Comparison of ENCODE assay signal across 23 mouse cellular contexts in genomic region chr2:33634481-33635090, GRCm38 (mm10). TPM values are rescaled to one million over a fixed set of nuclear protein-coding genes. Genes with fewer than 3 reads are reported as not detected.
DNase-seq lines count a peak whose midpoint lies in the region; ATAC-seq and TF ChIP-seq lines count a peak whose summit lies in the region.
"Had no signal": no experiment of that assay in that cellular context is flagged by ENCODE, and none has a peak within 500 bp of the region (broad histone marks: within the 10 kb centered on the region; RNA-seq: fewer than 3 reads in every experiment).

No protein-coding gene starts in this region.

- H3K9ac ChIP-seq in midbrain, embryonic 11.5 days (ENCODE audit: low read length) = no peak overlapping the region
- H3K9ac ChIP-seq in midbrain, postnatal 0 days (replicated peaks; ENCODE audit: low read length, poor library complexity, severe bottlenecking) = no peak overlapping the region
- peak overlapping the region; percentile 34; the same call in 1 of the 2 replicates for H3K9ac ChIP-seq in hindbrain, embryonic 15.5 days
- H3K9ac ChIP-seq in limb, embryonic 14.5 days (ENCODE audit: low read depth, low read length, severe bottlenecking) = peak overlapping the region; percentile 95
- H3K9ac ChIP-seq: forebrain, embryonic 12.5 days; liver, embryonic 12.5 days had no signal

- DNase-seq in midbrain, embryonic 11.5 days (ENCODE audit: low spot score, missing footprints) = peak; percentile 92
- no peak for DNase-seq in midbrain, postnatal 0 days (ENCODE audit: low spot score)
- no peak for DNase-seq in limb, embryonic 14.5 days (ENCODE audit: low spot score)
- no peak for DNase-seq in retina, postnatal 1 day
- no peak for DNase-seq in kidney, adult 11 months
- DNase-seq in cerebellum, adult 8-10 months = no peak
- DNase-seq: adrenal gland, postnatal 10 days; cerebellum, postnatal 14 days; gastrocnemius, postnatal 25 days; kidney, adult 2 months; kidney, postnatal 10 days; layer of hippocampus, postnatal 36 days; lung, adult 2 months; lung, postnatal 36 days; thymus, postnatal 25 days had no signal

- ATAC-seq in midbrain, embryonic 11.5 days (ENCODE audit: low FRiP score) = no peak
- ATAC-seq in midbrain, postnatal 0 days (ENCODE audit: low FRiP score) = no peak
- ATAC-seq in hindbrain, embryonic 15.5 days (ENCODE audit: low FRiP score, low read depth) = no peak
- ATAC-seq in limb, embryonic 14.5 days (ENCODE audit: low FRiP score, low read depth) = no peak
- ATAC-seq: activated CD4-positive, CD25-positive, alpha-beta regulatory T cell, adult 4 months; liver, embryonic 12.5 days had no signal

- H3K4me1 ChIP-seq in midbrain, embryonic 11.5 days (ENCODE audit: control insufficient read depth, insufficient read depth, low read length) = peaks cover 33% of the 10 kb centered on the region
- no peaks in the 10 kb centered on the region for H3K4me1 ChIP-seq in midbrain, postnatal 0 days (ENCODE audit: insufficient read depth, low read length)
- H3K4me1 ChIP-seq in hindbrain, embryonic 15.5 days (replicated peaks) = peaks cover 25% of the 10 kb centered on the region
- H3K4me1 ChIP-seq in limb, embryonic 14.5 days (ENCODE audit: control insufficient read depth, insufficient read depth, low read length) = peaks cover 35% of the 10 kb centered on the region

- H3K4me2 ChIP-seq in midbrain, embryonic 11.5 days = no peak overlapping the region
- no peak overlapping the region for H3K4me2 ChIP-seq in midbrain, postnatal 0 days (ENCODE audit: low read depth, low read length, poor library complexity, severe bottlenecking)
- peak overlapping the region; percentile 53 for H3K4me2 ChIP-seq in hindbrain, embryonic 15.5 days
- H3K4me2 ChIP-seq in limb, embryonic 14.5 days (replicated peaks; ENCODE audit: low read depth, low read length, severe bottlenecking) = peak overlapping the region; percentile 64
- H3K4me2 ChIP-seq: forebrain, embryonic 12.5 days; liver, embryonic 12.5 days had no signal

- H3K27ac ChIP-seq in midbrain, embryonic 11.5 days (ENCODE audit: low read depth, low read length) = no peak overlapping the region
- no peak overlapping the region for H3K27ac ChIP-seq in midbrain, postnatal 0 days (ENCODE audit: low read depth, low read length)
- peak overlapping the region; percentile 65 for H3K27ac ChIP-seq in hindbrain, embryonic 15.5 days (replicated peaks)
- H3K27ac ChIP-seq in limb, embryonic 14.5 days (replicated peaks; ENCODE audit: low read depth, low read length) = peak overlapping the region; percentile 39; the same call in 1 of the 2 replicates
- H3K27ac ChIP-seq: forebrain, embryonic 12.5 days; heart, embryonic 10.5 days; liver, embryonic 12.5 days had no signal

- WGBS in midbrain, embryonic 11.5 days = 26% methylated on average over 4 of the region's 4 CpGs
- WGBS in midbrain, postnatal 0 days = 38% methylated on average over 4 of the region's 4 CpGs
- 13% methylated on average over 4 of the region's 4 CpGs for WGBS in hindbrain, embryonic 15.5 days
- WGBS in limb, embryonic 14.5 days = 36% methylated on average over 4 of the region's 4 CpGs

- H3K9me3 ChIP-seq in midbrain, embryonic 11.5 days (ENCODE audit: control insufficient read depth, low read length) = no peaks in the 10 kb centered on the region
- H3K9me3 ChIP-seq in midbrain, postnatal 0 days (ENCODE audit: low read length) = no peaks in the 10 kb centered on the region
- H3K9me3 ChIP-seq in hindbrain, embryonic 15.5 days = no peaks in the 10 kb centered on the region
- no peaks in the 10 kb centered on the region for H3K9me3 ChIP-seq in limb, embryonic 14.5 days (ENCODE audit: control insufficient read depth, low read length)
- H3K9me3 ChIP-seq: forebrain, embryonic 12.5 days; heart, embryonic 10.5 days; liver, embryonic 12.5 days had no signal

- no peak for TF ChIP-seq CTCF in midbrain, postnatal 0 days (IDR thresholded peaks at IDR 0.05)

- TF ChIP-seq POLR2A in limb, embryonic 14.5 days (IDR thresholded peaks at IDR 0.05; ENCODE audit: borderline replicate concordance, extremely low read depth, insufficient read depth, insufficient read length) = no peak

- no peaks in the 10 kb centered on the region for H3K36me3 ChIP-seq in midbrain, embryonic 11.5 days (ENCODE audit: control insufficient read depth, insufficient read depth, low read length)
- no peaks in the 10 kb centered on the region for H3K36me3 ChIP-seq in midbrain, postnatal 0 days (ENCODE audit: insufficient read depth, low read length)
- no peaks in the 10 kb centered on the region for H3K36me3 ChIP-seq in hindbrain, embryonic 15.5 days
- peaks cover 5% of the 10 kb centered on the region; the same call in 1 of the 2 replicates for H3K36me3 ChIP-seq in limb, embryonic 14.5 days (ENCODE audit: control insufficient read depth, insufficient read depth, low read length)
- H3K36me3 ChIP-seq: forebrain, embryonic 12.5 days; G1E; heart, embryonic 10.5 days; liver, embryonic 12.5 days had no signal

- peaks cover 98% of the 10 kb centered on the region for H3K27me3 ChIP-seq in midbrain, embryonic 11.5 days (ENCODE audit: control insufficient read depth, insufficient read depth, low read length)
- H3K27me3 ChIP-seq in midbrain, postnatal 0 days (ENCODE audit: insufficient read depth, low read length) = peaks cover 73% of the 10 kb centered on the region
- peaks cover 81% of the 10 kb centered on the region for H3K27me3 ChIP-seq in hindbrain, embryonic 15.5 days
- H3K27me3 ChIP-seq in limb, embryonic 14.5 days (ENCODE audit: control insufficient read depth, insufficient read depth, low read length) = peaks cover 74% of the 10 kb centered on the region

- no peak overlapping the region for H3K4me3 ChIP-seq in midbrain, embryonic 11.5 days (ENCODE audit: low read depth, low read length)
- H3K4me3 ChIP-seq in midbrain, postnatal 0 days (ENCODE audit: low read depth, low read length) = no peak overlapping the region
- H3K4me3 ChIP-seq in hindbrain, embryonic 15.5 days = peak overlapping the region; percentile 39
- H3K4me3 ChIP-seq in limb, embryonic 14.5 days (replicated peaks; ENCODE audit: low read length) = peak overlapping the region; percentile 57
- H3K4me3 ChIP-seq: forebrain, embryonic 12.5 days; heart, embryonic 10.5 days; liver, embryonic 12.5 days had no signal

RNA-seq across cellular contexts. Expression of gene Lmx1b, which starts 5.7 kb away (rescaled TPM):
- 2.0 and 2.2 TPM in 2 replicates for polyA plus RNA-seq in midbrain, embryonic 11.5 days (2014; fragmentation: Nextera tagmentation; extraction: Ambion mirVana)
- 7.0 and 8.4 TPM in 2 replicates for total RNA-seq in midbrain, postnatal 0 days (2014; rRNA removed)
- 0.65 and 0.83 TPM in 2 replicates for polyA plus RNA-seq in midbrain, postnatal 0 days (2015; fragmentation: Nextera tagmentation; extraction: Ambion mirVana)
- polyA plus RNA-seq in hindbrain, embryonic 15.5 days (2015; fragmentation: Nextera tagmentation; extraction: Ambion mirVana) = 4.9 and 6.2 TPM in 2 replicates
- polyA plus RNA-seq in limb, embryonic 14.5 days (2012; rRNA removed) = 28.3 and 40.0 TPM in 2 replicates
- polyA plus RNA-seq in limb, embryonic 14.5 days (2014; fragmentation: Nextera tagmentation; extraction: Ambion mirVana) = 6.3 and 8.4 TPM in 2 replicates
- total RNA-seq: megakaryocyte-erythroid progenitor cell, adult 5-6 weeks had no signal
- polyA plus RNA-seq: activated CD4-positive, CD25-positive, alpha-beta regulatory T cell, adult 4 months; G1E; heart, postnatal 0 days; liver, embryonic 12.5 days had no signal

Comparison
In these comparisons a context has a peak if more than half of its experiments do, and no peak if none do; other contexts are left out.
1. H3K27ac ChIP-seq: peak in hindbrain, embryonic 15.5 days (single experiment) and limb, embryonic 14.5 days (single experiment); none in midbrain, embryonic 11.5 days (single experiment) and midbrain, postnatal 0 days (single experiment).
2. H3K4me2 ChIP-seq: peak in hindbrain, embryonic 15.5 days (single experiment) and limb, embryonic 14.5 days (single experiment); none in midbrain, embryonic 11.5 days (single experiment) and midbrain, postnatal 0 days (single experiment).
3. H3K4me3 ChIP-seq: peak in hindbrain, embryonic 15.5 days (single experiment) and limb, embryonic 14.5 days (single experiment); none in midbrain, embryonic 11.5 days (single experiment) and midbrain, postnatal 0 days (single experiment).
4. H3K9ac ChIP-seq: peak in hindbrain, embryonic 15.5 days (single experiment) and limb, embryonic 14.5 days (single experiment); none in midbrain, embryonic 11.5 days (single experiment) and midbrain, postnatal 0 days (single experiment).